Mouse (Mus musculus) hematopoietic stem cell, adult 5-6 weeks (primary cell): ENCODE data around the gene Zfp36l2. TPM values are rescaled to one million over a fixed set of nuclear protein-coding genes. Genes with fewer than 3 reads are reported as not detected.
A peak's percentile ranks its signal among the peaks of the same experiment; 100 is the strongest.
"Not testable (repeated sequence)": the region's sequence is repeated elsewhere in the genome, so short reads cannot be mapped to it uniquely, and the experiment has no call there.

Experiments
- ATAC-seq, 2 experiments: fragments of 125-278 bp in 1 of 2; replicated peaks in 1 of 2; 2 replicates each; pipeline ENCODE4 v1.8.0; 2016 to 2017; ENCODE audit warnings: inconsistent platforms in 2 of 2, mild to moderate bottlenecking in 2 of 2, moderate number of reproducible peaks in 2 of 2, low read depth in 1 of 2, moderate TSS enrichment in 1 of 2; ENCODE audit not compliant: low FRiP score in 2 of 2, poor library complexity in 2 of 2, severe bottlenecking in 2 of 2, insufficient read depth in 1 of 2, low TSS enrichment in 1 of 2
- total RNA-seq: library from RNA; stranded (forward); fragments of 172-1452, 232-1000 nt; gene quantifications from 2 replicates; pipeline ENCODE4 v1.2.3, GENCODE M21; 2017

Zfp36l2 gene
- 297 and 349 TPM in 2 replicates for total RNA-seq

GRCm38 (mm10) chr17:84187727-84188373 is at the start of gene Zfp36l2:
TSS of gene Zfp36l2 (minus strand) at chr17:84187947.
- peak; percentile 33 for ATAC-seq

GRCm38 (mm10) chr17:84236781-84237557 is 49.2 kb upstream of the Zfp36l2 start:
- no peak for ATAC-seq

DNA sequence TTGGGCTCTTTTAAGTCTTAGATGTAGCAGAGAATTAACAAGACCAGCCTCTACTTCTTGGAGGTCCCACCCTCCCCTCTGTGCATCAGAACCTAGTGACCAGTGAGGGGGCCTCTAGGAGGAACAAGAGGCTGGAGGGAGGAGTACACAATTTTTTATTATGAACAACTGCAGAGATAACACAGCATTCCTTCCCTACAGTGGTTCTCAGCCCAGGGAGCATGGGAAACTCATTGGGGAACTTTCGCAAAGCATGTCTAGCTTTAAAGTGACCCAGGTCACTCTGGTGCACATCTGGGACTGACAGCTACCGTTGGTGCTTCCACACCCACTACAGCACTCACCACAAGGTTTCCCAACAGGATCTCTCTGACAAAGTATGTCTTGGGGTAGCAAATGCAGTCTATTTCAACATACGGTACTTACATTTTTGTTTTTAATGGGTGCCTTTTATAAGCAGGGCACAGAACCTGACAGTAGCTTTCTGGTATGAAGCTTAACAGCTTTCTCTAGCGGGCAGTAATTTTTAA is 47.7 kb upstream of the Zfp36l2 start:
- peak; percentile 40 to 70; a peak in 3 of 4 replicates for ATAC-seq

DNA sequence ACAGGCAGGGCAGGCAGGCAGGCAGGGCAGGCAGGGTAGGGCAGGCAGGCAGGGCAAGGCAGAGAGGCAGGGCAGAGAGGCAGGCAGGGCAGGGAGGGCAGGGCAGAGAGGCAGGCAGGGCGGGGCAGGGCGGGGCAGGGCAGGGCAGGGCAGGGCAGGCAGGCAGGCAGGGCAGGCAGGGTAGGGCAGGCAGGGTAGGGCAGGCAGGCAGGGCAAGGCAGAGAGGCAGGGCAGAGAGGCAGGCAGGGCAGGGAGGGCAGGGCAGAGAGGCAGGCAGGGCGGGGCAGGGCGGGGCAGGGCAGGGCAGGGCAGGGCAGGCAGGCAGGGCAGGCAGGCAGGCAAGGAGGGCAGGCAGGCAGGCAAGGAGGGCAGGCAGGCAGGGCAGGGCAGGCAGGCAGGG is 47.0 kb upstream of the Zfp36l2 start:
- not testable (repeated sequence) for ATAC-seq

GRCm38 (mm10) chr17:84233758-84234157 is 46.0 kb upstream of the Zfp36l2 start:
- ATAC-seq: no peak

- no peak for ATAC-seq
Measured at GRCm38 (mm10) chr17:84231361-84231760, 43.6 kb upstream of the Zfp36l2 start.

DNA sequence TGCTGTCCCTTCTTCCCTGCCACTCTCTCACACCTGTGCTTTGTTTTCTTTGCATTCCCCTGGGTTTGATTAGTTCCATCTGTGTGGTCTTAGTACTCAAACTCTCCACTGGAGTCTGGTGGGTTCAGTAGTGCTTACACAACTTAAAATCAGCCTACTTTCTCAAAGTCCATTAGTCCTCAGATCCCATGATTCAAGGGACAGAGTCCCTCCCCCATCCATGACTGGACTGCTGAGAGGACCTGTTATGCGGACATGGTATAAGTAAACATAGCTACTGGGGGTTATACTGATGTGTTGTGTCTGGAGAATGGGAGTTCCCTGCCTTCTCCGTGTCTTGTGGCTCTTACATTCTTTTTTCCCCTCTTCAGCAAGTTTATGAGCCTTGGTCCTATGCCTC is 40.5 kb upstream of the Zfp36l2 start:
- no peak for ATAC-seq

DNA sequence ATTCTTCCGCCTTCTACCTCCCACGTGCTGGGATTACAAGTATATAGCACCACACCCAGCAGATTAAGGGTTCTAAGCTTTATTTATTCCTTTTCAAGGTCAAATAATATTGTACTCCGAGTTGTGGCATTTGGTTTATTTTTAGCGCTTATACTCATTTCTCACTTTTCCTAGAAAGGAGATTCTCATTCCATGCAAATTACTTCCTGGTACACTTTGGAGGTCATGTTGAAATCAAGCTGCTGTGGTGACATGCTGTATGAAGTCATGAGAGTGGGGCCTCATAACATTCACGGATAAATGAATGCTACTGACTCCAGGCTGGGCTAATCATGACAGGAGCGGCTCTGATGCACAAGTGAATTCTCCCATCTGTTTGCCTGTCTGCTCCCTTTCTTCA is 38.9 kb upstream of the Zfp36l2 start:
- ATAC-seq: no peak

DNA sequence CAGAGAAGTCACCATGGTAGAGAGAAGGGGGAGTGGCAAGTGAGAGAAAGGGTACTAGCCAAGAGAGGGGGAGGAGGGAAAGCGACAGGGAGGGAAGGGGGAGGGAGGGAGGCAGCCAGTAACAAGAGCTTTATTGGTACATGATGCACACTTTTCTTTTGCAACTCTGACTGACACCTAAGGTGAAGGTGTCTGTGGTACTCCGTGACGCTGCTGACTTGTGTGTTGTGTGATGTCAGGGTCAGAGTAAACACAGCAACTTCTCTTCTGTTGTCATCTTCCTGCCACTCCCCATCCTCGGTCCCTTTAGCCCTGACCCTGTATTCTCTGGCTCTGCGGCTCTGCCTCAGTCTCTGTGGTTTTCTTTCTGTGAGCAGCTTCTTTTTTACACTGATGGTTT is 38.5 kb upstream of the Zfp36l2 start:
- peak; percentile 14 to 68; a peak in 2 of 4 replicates for ATAC-seq

DNA sequence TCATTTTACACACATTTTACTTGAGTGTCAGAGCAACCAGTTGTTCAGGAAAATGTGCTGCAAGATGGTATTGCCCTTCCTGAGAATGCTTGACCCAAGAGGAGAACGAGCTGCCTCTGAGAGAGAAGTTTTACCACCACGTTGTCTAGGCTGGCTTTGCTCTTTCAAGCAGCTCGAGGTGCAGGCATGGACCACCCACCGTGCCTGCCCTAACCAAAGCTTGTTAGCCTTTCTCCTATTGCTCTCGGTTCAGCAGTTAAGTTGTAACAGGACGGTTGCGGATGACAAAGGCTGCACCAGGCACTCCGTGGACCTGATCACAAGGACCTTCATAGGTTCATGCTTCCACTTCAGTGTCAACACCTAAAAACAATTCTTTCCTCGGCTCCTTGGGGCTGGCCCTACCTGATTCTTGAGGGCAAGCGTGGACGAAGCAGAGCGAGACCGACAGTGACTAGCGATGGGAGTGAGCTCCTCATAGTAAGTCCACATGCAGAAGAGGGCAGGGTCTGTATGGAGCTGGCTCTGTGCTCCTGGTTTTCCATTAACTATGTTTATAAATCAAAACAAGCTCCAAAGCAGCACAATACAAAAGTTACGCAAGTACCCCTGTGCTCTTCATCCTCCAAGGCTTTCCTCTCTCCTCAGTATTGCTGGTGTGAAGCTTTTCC is 36.6 kb upstream of the Zfp36l2 start:
- no peak for ATAC-seq

GRCm38 (mm10) chr17:84218841-84219240 is 31.1 kb upstream of the Zfp36l2 start:
- ATAC-seq: not testable (repeated sequence)

DNA sequence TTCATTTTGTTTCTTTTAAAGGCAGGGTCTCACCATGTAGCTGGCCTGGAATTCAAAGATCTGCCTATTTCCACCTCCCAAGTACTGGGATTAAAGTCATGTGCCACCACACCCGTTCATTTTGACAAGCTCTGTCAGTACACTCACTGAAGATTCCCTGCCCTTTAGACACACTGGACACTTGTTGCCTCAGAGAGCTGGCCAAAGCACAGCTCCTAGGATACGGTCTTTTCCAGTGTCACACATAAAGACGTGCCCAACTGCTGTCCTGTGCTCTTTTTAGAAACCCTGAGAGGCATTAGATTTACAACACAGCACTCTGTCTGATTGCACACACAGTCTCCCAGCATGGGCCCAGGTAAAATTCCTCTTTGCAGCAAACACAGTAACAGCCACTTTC is 29.9 kb upstream of the Zfp36l2 start:
- no peak for ATAC-seq

- ATAC-seq: no peak
Measured at GRCm38 (mm10) chr17:84215264-84215960, 27.7 kb upstream of the Zfp36l2 start.

DNA sequence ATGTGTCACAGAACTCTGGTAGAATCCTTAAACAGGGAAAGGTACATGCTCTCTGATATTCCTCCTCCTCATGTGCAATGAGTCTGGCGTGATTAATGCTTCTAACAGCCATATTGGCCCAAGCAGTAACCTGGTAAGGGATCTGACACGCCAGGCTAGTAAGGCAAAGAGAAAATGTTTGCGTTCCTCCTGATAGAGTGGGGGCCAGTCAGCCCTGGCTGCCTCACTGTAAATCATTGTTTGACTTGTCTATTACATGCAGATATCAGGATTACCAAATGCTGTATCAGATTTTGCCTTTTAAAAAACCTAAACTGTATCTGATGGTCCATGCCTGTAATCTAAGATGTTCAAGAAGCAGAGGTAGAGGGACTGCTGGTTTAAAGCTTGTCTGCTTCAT is 25.7 kb upstream of the Zfp36l2 start:
- no peak for ATAC-seq

DNA sequence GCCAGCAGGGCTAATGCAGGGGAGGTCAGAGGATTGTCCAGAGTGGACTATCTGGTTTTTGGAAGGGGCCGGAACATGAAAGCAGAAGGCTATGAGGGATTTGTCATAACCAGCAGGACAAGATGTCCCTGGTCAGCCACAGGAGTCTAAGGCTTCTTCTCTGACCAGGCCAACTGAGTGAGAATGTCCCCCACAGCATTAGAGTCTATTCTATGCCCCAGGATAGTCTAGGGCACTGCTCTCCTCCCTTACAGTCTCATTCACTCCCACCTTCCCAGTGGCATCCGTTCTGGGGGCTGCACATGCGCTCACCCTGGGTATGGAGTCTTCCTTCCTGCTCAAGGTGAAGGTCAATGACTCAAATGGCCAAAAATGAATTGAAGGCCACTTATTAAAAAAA is 19.9 kb upstream of the Zfp36l2 start:
- ATAC-seq: no peak

- no peak for ATAC-seq
Measured at GRCm38 (mm10) chr17:84206239-84206638, 18.5 kb upstream of the Zfp36l2 start.

DNA sequence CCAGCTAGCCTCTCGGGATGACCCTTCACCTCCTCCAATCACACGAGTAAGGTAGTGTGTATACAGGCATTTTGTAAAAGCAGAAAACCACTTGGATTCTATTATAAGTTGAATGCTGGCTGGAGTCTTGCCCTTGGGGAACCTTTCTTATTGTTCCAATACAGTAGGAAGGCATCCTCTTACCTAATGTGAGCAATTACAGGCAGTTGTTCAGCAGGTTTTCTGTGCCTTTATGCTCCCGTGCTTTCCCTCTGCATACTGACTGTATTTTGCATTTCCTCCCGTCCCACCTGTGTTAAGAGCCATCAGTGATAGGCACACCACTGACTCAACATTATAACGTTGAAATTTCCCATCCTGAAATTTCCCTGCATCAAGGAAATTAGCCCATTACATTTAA is 17.2 kb upstream of the Zfp36l2 start:
- ATAC-seq: no peak

DNA sequence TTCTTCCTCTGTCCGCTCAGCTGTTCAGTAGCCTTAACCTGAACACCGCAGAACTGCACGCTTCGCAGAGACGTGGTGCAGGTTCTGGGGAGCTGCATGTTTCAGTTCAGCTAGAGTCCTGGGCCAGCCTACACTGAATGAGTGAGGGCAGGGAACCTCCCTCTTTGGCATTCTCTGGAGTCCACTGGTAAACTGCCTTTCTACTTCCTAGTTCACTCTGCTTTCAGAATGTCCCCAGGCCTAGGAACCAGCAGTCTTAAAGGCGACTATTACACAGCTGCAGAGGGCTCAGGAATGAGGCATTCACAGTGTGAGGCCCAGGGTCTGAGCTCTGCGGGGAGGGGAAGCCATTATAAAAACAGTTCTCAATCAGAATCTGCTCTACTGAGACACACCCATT is 15.6 kb upstream of the Zfp36l2 start:
- ATAC-seq: no peak
